8 mouse cellular contexts compared by ENCODE assay signal in the genomic region with DNA sequence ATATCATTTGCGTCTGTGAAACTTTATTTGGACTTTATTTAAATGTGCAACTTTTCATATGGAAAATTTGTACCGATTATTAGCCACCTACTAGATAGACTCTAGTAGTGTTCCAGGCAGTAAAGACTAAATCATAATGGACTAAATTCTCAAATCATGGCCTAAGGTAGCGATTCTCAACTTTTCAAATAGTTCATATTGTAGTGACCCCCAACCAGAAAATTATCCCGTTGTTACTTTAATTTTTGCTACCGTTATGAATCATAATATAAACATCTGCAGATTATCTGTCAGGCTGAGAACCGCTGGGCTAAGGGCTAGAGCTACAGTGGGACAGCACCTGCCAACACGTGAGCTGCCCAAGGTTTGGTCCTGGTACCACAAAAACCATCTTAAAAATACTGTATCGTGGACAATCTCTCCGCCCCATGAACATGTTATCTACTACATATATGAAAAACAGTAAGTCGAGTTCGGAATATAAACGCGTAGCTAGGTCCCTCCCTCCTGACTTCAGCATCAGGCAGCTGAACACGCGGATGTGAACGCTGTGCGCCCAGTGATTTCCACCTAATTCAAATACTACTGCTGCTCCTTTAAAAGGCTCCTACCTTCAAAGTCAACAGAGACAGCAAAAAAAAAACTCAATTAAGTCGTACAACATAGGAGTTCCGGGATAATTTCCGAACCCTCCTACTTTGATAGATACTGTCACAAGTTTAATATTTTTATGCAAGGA. TPM values are rescaled to one million over a fixed set of nuclear protein-coding genes. Genes with fewer than 3 reads are reported as not detected.
DNase-seq lines count a peak whose midpoint lies in the region; ATAC-seq and TF ChIP-seq lines count a peak whose summit lies in the region.

No protein-coding gene starts in this region.

- TF ChIP-seq CTCF in lung, embryonic 14.5 days (IDR thresholded peaks at IDR 0.05; ENCODE audit: low read depth): no peak
- TF ChIP-seq CTCF in liver, postnatal 0 days (IDR thresholded peaks at IDR 0.05; ENCODE audit: low read depth): no peak

- H3K36me3 ChIP-seq in lung, embryonic 14.5 days (ENCODE audit: insufficient read depth): peaks cover 21% of the 10 kb centered on the region
- H3K36me3 ChIP-seq in heart, embryonic 15.5 days: peaks cover 19% of the 10 kb centered on the region
- peaks cover 16% of the 10 kb centered on the region for H3K36me3 ChIP-seq in liver, postnatal 0 days (replicated peaks; ENCODE audit: insufficient read depth, low read length)

- H3K27ac ChIP-seq in lung, embryonic 14.5 days (ENCODE audit: low read depth): no peak overlapping the region
- H3K27ac ChIP-seq in heart, embryonic 15.5 days: peak overlapping the region; percentile 77; the same call in 1 of the 2 replicates
- H3K27ac ChIP-seq in liver, postnatal 0 days (ENCODE audit: low read depth): peak overlapping the region; percentile 85

- DNase-seq in lung, embryonic 14.5 days: peak; percentile 37
- no peak for DNase-seq in lung, postnatal 36 days
- DNase-seq in liver, postnatal 0 days: peak; percentile 27
- DNase-seq in left cerebral cortex, adult 11 months (ENCODE audit: low spot score): no peak
- DNase-seq in layer of hippocampus, adult 8-10 months (ENCODE audit: low spot score in 2 of 2): no peak

- ATAC-seq in lung, embryonic 14.5 days (ENCODE audit: insufficient read depth): no peak
- peak; percentile 21 for ATAC-seq in activated CD4-positive, CD25-positive, alpha-beta regulatory T cell, adult 4 months
- ATAC-seq in heart, embryonic 15.5 days (replicated peaks; ENCODE audit: insufficient number of reproducible peaks, insufficient read depth, low FRiP score, low read depth): no peak
- ATAC-seq in liver, postnatal 0 days: no peak
- no peak for ATAC-seq in monocyte, adult 5-6 weeks (replicated peaks; ENCODE audit: insufficient number of reproducible peaks, low FRiP score, low TSS enrichment, poor library complexity, severe bottlenecking)

- peak overlapping the region; percentile 62 for H3K9ac ChIP-seq in lung, embryonic 14.5 days
- H3K9ac ChIP-seq in heart, embryonic 15.5 days: peak overlapping the region; percentile 71
- H3K9ac ChIP-seq in liver, postnatal 0 days (replicated peaks): peak overlapping the region; percentile 82

- H3K4me2 ChIP-seq in lung, embryonic 14.5 days: peak overlapping the region; percentile 88
- peak overlapping the region; percentile 89 for H3K4me2 ChIP-seq in heart, embryonic 15.5 days
- H3K4me2 ChIP-seq in liver, postnatal 0 days (ENCODE audit: low read depth, low read length): peak overlapping the region; percentile 96

- whole genome bisulfite sequencing in lung, embryonic 14.5 days: 9% methylated on average over 20 of the region's 20 CpGs
- WGBS in heart, embryonic 15.5 days: 11% methylated on average over 20 of the region's 20 CpGs
- WGBS in liver, postnatal 0 days (ENCODE audit: insufficient replicate concordance): 9% methylated on average over 20 of the region's 20 CpGs

- H3K9me3 ChIP-seq in lung, embryonic 14.5 days (ENCODE audit: low read depth, low read length): no peaks in the 10 kb centered on the region
- H3K9me3 ChIP-seq in heart, embryonic 15.5 days (replicated peaks): no peaks in the 10 kb centered on the region
- H3K9me3 ChIP-seq in liver, postnatal 0 days (ENCODE audit: low read length): no peaks in the 10 kb centered on the region

- no peak for TF ChIP-seq EP300 in liver, postnatal 0 days (IDR thresholded peaks at IDR 0.05; ENCODE audit: low read depth)

- peaks cover 3% of the 10 kb centered on the region for H3K4me1 ChIP-seq in lung, embryonic 14.5 days (ENCODE audit: insufficient read depth)
- peaks cover 10% of the 10 kb centered on the region for H3K4me1 ChIP-seq in heart, embryonic 15.5 days (replicated peaks)
- peaks cover 17% of the 10 kb centered on the region for H3K4me1 ChIP-seq in liver, postnatal 0 days (ENCODE audit: insufficient read depth)

- no peaks in the 10 kb centered on the region for H3K27me3 ChIP-seq in lung, embryonic 14.5 days (ENCODE audit: insufficient read depth, low read length)
- no peaks in the 10 kb centered on the region for H3K27me3 ChIP-seq in heart, embryonic 15.5 days
- no peaks in the 10 kb centered on the region for H3K27me3 ChIP-seq in liver, postnatal 0 days (ENCODE audit: insufficient read depth, low read length)

- H3K4me3 ChIP-seq in lung, embryonic 14.5 days (ENCODE audit: low read depth, low read length): peak overlapping the region; percentile 72
- H3K4me3 ChIP-seq in heart, embryonic 15.5 days: peak overlapping the region; percentile 83
- peak overlapping the region; percentile 73 for H3K4me3 ChIP-seq in liver, postnatal 0 days (ENCODE audit: low read depth, low read length)

RNA-seq across cellular contexts. Expression of gene Ddx21, which starts 0.9 kb away (rescaled TPM):
- 34.4 and 35.4 TPM in 2 replicates for polyA plus RNA-seq in lung, embryonic 14.5 days (2014; fragmentation: Nextera tagmentation; extraction: Ambion mirVana)
- 10 to 100 TPM; 54.1 to 60.2 TPM for polyA plus RNA-seq in activated CD4-positive, CD25-positive, alpha-beta regulatory T cell, adult 4 months (2017; shearing (Covaris generic))
- 9.7 and 11.1 TPM in 2 replicates for polyA plus RNA-seq in heart, embryonic 15.5 days (2015; fragmentation: Nextera tagmentation; extraction: Ambion mirVana)
- polyA plus RNA-seq in liver, postnatal 0 days (2015; fragmentation: Nextera tagmentation; extraction: Ambion mirVana): 7.2 and 8.3 TPM in 2 replicates
- total RNA-seq in monocyte, adult 5-6 weeks (2017): 120 to 158 TPM (median 138 TPM) in 3 replicates
- 10 to 100 TPM; 21.2 to 28.9 (median 23.2) TPM for total RNA-seq in layer of hippocampus, adult 8-10 months (2022)

RNA-seq across cellular contexts. Expression of gene Kif1bp, which starts 23.0 kb away (rescaled TPM):
- polyA plus RNA-seq in lung, embryonic 14.5 days (2014; fragmentation: Nextera tagmentation; extraction: Ambion mirVana): 41.5 and 42.7 TPM in 2 replicates
- 1 to 10 TPM; 4.1 to 6.0 TPM for polyA plus RNA-seq in activated CD4-positive, CD25-positive, alpha-beta regulatory T cell, adult 4 months (2017; shearing (Covaris generic))
- 28.0 and 32.2 TPM in 2 replicates for polyA plus RNA-seq in heart, embryonic 15.5 days (2015; fragmentation: Nextera tagmentation; extraction: Ambion mirVana)
- polyA plus RNA-seq in liver, postnatal 0 days (2015; fragmentation: Nextera tagmentation; extraction: Ambion mirVana): 6.5 and 7.2 TPM in 2 replicates
- 8.9 to 19.4 TPM (median 13.1 TPM) in 3 replicates for total RNA-seq in monocyte, adult 5-6 weeks (2017)
- total RNA-seq in layer of hippocampus, adult 8-10 months (2022): 100 to 1,000 TPM; 187 to 202 (median 195) TPM

RNA-seq across cellular contexts. Expression of gene Ddx50, which starts 49.8 kb away (rescaled TPM):
- 133 and 135 TPM in 2 replicates for polyA plus RNA-seq in lung, embryonic 14.5 days (2014; fragmentation: Nextera tagmentation; extraction: Ambion mirVana)
- 10 to 100 TPM; 91.8 to 100.0 TPM for polyA plus RNA-seq in activated CD4-positive, CD25-positive, alpha-beta regulatory T cell, adult 4 months (2017; shearing (Covaris generic))
- 85.2 and 86.2 TPM in 2 replicates for polyA plus RNA-seq in heart, embryonic 15.5 days (2015; fragmentation: Nextera tagmentation; extraction: Ambion mirVana)
- polyA plus RNA-seq in liver, postnatal 0 days (2015; fragmentation: Nextera tagmentation; extraction: Ambion mirVana): 33.7 and 35.3 TPM in 2 replicates
- total RNA-seq in monocyte, adult 5-6 weeks (2017): 87.7 to 122 TPM (median 98.2 TPM) in 3 replicates
- 10 to 100 TPM; 79.4 to 94.0 (median 85.6) TPM for total RNA-seq in layer of hippocampus, adult 8-10 months (2022)

Comparison
In these comparisons a context has a peak if more than half of its experiments do, and no peak if none do; other contexts are left out.
1. DNase-seq: peak in lung, embryonic 14.5 days (single experiment) and liver, postnatal 0 days (single experiment); none in lung, postnatal 36 days (single experiment), left cerebral cortex, adult 11 months (single experiment) and layer of hippocampus, adult 8-10 months (0 of 2).
2. Peak in every context shown above with its lines, with median percentiles within 50 percentile points of each other: H3K4me2 ChIP-seq, H3K4me3 ChIP-seq and H3K9ac ChIP-seq.